Mouse (Mus musculus) midbrain, embryonic 10.5 days (tissue): ENCODE measurements around the gene Wdr63. TPM values are rescaled to one million over a fixed set of nuclear protein-coding genes. Genes with fewer than 3 reads are reported as not detected.
A peak's percentile ranks its signal among the peaks of the same experiment; 100 is the strongest.
"Not testable (repeated sequence)": the region's sequence is repeated elsewhere in the genome, so short reads cannot be mapped to it uniquely, and the experiment has no call there.

ENCODE experiments used
- DNase-seq: peaks from one replicate; pipeline ENCODE4 v3.0.0-alpha.2; 2017; ENCODE audit warnings: low spot score
- H3K27ac ChIP-seq: fragments of 300-500 bp; sonication (generic); replicated peaks from 2 replicates; pipeline ENCODE4 v1.5.1; 2016; ENCODE audit warnings: mild to moderate bottlenecking
- H3K27me3 ChIP-seq: fragments of 300-500 bp; sonication (generic); 2 replicates; pipeline ENCODE4 v1.6.1; 2016; ENCODE audit warnings: low read depth, mild to moderate bottlenecking; ENCODE audit not compliant: poor library complexity, severe bottlenecking
- H3K36me3 ChIP-seq: fragments of 300-500 bp; sonication (generic); 2 replicates; pipeline ENCODE4 v1.6.1; 2016; ENCODE audit warnings: mild to moderate bottlenecking, moderate library complexity
- H3K4me1 ChIP-seq: fragments of 300-500 bp; sonication (generic); 2 replicates; pipeline ENCODE4 v1.6.1; 2016
- H3K4me3 ChIP-seq: fragments of 300-500 bp; sonication (generic); 2 replicates; pipeline ENCODE4 v1.5.1; 2016; ENCODE audit warnings: mild to moderate bottlenecking, moderate library complexity
- H3K9me3 ChIP-seq: fragments of 300-500 bp; sonication (generic); replicated peaks from 2 replicates; pipeline ENCODE4 v1.6.1; 2016; ENCODE audit warnings: mild to moderate bottlenecking
- WGBS: fragments of 180-500 bp; shearing (Covaris S2); methylation state at CpG from one replicate; pipeline ENCODE4 v1.1.7; 2016; 5-methylcytosine and 5-hydroxymethylcytosine counted together
- polyA plus RNA-seq: library from polyadenylated mRNA; unstranded; fragments of >200 nt; fragmentation: Nextera tagmentation; extraction: Ambion mirVana; gene quantifications from 2 replicates; pipeline ENCODE4 v1.2.1, GENCODE M21; 2016

Gene Wdr63
- polyA plus RNA-seq, 1 experiment from 2014 or later = 0.17 TPM

DNA sequence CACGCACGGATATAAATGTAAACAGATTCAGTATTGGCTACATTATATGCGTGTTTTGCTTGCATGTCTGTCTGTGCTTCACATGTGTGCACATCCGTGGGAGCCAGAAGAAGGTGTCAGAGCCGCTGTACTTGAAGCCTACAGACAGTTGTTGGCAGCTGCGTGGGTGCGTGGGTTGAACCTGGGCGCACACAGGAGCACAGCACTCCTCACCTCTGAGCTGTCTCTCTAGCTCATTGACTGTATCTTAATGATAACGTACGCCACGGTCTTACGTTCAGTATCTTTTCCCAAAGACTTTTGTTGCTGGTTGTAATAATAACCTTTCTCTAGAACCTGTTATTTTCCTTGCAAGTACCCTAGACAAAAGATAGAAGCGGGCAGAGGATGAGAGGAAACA, 91.0 kb downstream of the Wdr63 start:
- Histone ChIP-seq H3K27me3 (no peaks in the 10 kb centered on the region), H3K9me3 (no peaks in the 10 kb centered on the region), H3K36me3 (peaks cover 39% of the 10 kb centered on the region), H3K4me3 (no peak overlapping the region), H3K4me1 (peaks cover 9% of the 10 kb centered on the region), H3K27ac (no peak overlapping the region)
- DNase-seq = no peak
- WGBS = 93% methylated on average over 13 of the region's 13 CpGs

DNA sequence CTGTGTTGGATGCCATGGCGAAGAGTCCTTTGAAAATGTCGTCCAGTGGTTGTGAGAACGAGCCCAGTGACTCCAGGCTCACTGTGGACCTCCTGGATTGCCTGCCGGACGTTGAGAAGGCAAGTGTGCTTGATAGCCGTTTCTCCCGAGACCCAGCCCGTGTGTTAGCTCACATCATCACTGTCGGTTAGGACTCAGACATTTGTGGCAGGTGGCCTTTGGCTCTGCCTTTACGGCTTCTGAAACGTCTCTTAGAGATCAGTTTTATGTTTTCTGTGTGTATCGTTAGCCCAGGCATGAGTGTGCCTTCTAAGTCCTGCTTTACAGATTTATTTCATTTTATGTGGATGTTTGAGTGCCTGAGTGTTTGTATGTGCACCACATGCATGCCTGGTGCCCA, 93.6 kb downstream of the Wdr63 start:
- no peak overlapping the region for H3K27ac ChIP-seq
- DNase-seq = no peak
- no peak overlapping the region for H3K4me3 ChIP-seq
- no peaks in the 10 kb centered on the region for H3K9me3 ChIP-seq
- WGBS = 96% methylated on average over 12 of the region's 12 CpGs
- no peaks in the 10 kb centered on the region for H3K27me3 ChIP-seq
- H3K36me3 ChIP-seq = peaks cover 39% of the 10 kb centered on the region
- H3K4me1 ChIP-seq = peaks cover 21% of the 10 kb centered on the region

DNA sequence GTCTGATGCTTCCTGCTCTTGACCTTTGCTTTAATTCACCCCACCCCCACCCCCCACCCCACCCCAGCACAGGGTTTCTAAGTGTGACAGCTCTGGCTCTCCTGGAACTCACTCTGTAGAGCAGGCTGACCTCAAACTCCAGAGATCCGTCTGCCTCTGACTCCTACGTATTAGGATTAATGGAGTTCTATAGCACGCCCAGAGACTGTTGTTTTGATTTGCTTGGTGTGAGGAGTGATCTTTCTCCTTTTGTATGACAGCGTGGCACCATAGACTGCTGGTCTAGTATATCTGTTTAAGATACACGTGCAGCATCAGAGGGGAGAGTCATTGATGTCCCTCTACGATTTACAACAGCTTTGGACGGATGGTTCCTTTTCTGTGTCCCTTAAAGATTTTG, 94.4 kb downstream of the Wdr63 start:
- no peak overlapping the region for H3K27ac ChIP-seq
- H3K4me3 ChIP-seq = no peak overlapping the region
- H3K27me3 ChIP-seq = no peaks in the 10 kb centered on the region
- H3K4me1 ChIP-seq = peaks cover 21% of the 10 kb centered on the region
- H3K36me3 ChIP-seq = peaks cover 42% of the 10 kb centered on the region
- DNase-seq = no peak
- no peaks in the 10 kb centered on the region for H3K9me3 ChIP-seq
- 95% methylated on average over 7 of the region's 7 CpGs for WGBS

DNA sequence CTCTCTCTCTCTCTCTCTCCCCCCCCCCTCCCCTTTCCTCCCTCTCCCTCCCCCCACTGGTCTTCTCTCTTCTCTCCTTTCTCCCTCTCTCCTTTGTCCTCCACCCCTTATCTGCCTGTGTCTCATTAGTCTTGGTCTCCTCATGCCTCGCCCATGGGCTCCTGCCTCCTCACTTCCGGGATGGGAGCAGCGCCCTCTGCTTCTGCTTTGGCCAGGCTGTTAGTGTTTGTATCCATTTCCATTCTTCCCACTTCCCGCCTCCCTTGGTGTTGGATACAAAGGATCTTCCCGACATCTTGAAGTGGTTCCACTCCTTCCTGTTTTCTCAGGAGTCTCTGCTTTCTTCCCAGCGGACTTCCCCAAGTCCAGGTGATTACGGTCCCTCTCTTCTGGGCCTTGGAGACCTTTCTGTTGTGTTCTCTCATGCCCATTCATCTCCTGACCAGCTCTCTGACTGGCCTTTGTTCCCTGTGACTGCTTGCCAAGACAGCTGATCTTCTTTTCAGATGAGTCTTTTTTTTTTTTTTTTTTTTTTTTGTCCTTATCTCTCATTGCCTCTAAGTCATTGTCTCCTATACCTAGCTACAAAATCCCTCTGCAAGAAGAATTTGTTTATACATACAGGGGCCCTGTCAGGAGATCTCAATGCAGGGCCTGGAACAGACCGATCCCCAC, 96.2 kb downstream of the Wdr63 start:
- Histone ChIP-seq H3K4me3 (no peak overlapping the region), H3K27ac (0 out of 2 replicates have a peak overlapping the region, but pooled peaks have one; percentile 6), H3K4me1 (peaks cover 12% of the 10 kb centered on the region), H3K9me3 (no peaks in the 10 kb centered on the region), H3K27me3 (no peaks in the 10 kb centered on the region), H3K36me3 (peaks cover 53% of the 10 kb centered on the region)
- WGBS = 67% methylated on average over 8 of the region's 8 CpGs
- no peak for DNase-seq

DNA sequence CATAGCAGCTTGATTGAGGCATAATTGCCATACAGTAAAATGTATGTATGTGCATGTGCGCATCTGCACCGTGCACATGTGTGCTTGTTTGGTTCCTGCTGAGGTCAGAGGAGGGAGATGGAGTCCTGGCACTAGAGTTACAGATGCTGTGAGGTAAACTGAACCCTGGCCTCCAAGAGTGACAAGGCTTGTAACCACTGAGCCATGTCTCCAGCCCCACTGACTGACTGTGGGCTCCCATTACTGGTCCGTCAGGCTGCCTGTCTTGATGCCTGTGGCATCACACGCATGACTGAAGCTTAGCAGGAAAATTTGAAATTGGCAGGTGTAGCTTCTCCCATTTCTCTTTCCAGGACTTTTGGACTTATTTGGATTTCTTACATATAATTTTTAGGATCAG, 97.2 kb downstream of the Wdr63 start:
- WGBS = 89% methylated on average over 4 of the region's 4 CpGs
- peaks cover 45% of the 10 kb centered on the region for H3K36me3 ChIP-seq

DNA sequence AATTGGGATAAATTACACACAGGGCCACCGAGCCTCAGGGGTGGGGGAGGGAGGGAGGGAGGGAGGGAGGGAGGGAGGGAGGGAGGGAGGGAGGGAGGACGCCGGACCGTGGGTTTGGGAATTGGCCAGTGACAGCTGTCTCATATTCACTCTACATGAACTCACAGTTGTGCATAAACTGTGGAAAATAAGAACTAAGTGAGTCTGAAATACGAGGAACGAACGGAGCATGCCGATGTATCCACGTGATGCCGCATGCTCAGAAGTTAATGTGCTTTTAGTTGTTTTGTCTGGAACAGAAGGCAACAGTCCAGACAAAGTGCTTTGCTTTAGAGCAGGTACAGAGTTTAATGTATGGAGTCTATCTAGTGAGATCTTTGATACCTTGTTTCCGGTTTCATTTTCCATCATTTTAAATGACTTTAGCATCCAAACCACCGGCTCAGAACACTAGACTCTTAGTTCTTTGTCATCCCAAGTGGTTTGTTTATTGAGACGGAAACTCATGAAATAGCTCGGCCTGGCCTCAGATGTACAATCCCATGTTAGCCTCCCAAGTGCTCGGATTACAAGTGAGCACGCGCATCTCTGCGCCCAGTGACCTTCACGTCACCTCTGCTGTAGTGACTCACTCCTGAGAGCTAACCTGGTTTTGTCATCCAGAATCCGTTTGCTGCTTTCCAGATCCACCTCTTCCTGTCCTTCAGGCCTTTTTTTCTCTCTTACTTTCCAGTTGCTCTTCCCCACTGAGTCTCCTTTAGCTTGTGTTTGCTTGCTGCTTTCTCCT, 97.9 kb downstream of the Wdr63 start:
- no peaks in the 10 kb centered on the region for H3K27me3 ChIP-seq
- H3K4me1 ChIP-seq = peaks cover 12% of the 10 kb centered on the region
- peaks cover 39% of the 10 kb centered on the region for H3K36me3 ChIP-seq
- no peak overlapping the region for H3K4me3 ChIP-seq
- DNase-seq = no peak
- no peak overlapping the region for H3K27ac ChIP-seq
- H3K9me3 ChIP-seq = no peaks in the 10 kb centered on the region
- WGBS = 81% methylated on average over 19 of the region's 20 CpGs

More for the DNA sequence above, 97.2 kb downstream of the Wdr63 start:
- Histone ChIP-seq H3K27ac (no peak overlapping the region), H3K9me3 (no peaks in the 10 kb centered on the region), H3K4me1 (peaks cover 12% of the 10 kb centered on the region), H3K4me3 (no peak overlapping the region), H3K27me3 (no peaks in the 10 kb centered on the region)
- no peak for DNase-seq

DNA sequence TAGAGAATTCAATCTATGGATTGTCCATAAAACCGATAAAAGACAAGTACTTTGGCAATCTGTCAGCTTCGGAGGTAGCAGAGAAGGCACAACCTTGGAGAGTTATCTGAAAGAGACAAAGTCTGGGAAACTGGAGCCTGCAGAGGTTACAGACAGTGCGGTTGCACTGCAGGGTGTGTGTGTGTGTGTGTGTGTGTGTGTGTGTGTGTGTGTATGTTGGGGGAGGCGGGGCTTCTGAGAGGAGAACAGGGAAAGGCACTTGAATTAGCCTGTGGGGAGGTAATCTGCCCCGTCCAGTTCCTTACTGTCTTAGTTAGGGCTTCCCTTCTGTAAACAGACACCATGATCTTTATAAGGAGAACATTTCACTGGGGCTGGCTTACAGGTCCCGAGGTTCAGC, 100.1 kb downstream of the Wdr63 start:
- H3K36me3 ChIP-seq = peaks cover 35% of the 10 kb centered on the region
- no peaks in the 10 kb centered on the region for H3K9me3 ChIP-seq
- no peak overlapping the region for H3K4me3 ChIP-seq
- no peak for DNase-seq
- no peak overlapping the region for H3K27ac ChIP-seq
- H3K4me1 ChIP-seq = peaks cover 12% of the 10 kb centered on the region
- no peaks in the 10 kb centered on the region for H3K27me3 ChIP-seq
- 85% methylated on average over 6 of the region's 6 CpGs for WGBS

DNA sequence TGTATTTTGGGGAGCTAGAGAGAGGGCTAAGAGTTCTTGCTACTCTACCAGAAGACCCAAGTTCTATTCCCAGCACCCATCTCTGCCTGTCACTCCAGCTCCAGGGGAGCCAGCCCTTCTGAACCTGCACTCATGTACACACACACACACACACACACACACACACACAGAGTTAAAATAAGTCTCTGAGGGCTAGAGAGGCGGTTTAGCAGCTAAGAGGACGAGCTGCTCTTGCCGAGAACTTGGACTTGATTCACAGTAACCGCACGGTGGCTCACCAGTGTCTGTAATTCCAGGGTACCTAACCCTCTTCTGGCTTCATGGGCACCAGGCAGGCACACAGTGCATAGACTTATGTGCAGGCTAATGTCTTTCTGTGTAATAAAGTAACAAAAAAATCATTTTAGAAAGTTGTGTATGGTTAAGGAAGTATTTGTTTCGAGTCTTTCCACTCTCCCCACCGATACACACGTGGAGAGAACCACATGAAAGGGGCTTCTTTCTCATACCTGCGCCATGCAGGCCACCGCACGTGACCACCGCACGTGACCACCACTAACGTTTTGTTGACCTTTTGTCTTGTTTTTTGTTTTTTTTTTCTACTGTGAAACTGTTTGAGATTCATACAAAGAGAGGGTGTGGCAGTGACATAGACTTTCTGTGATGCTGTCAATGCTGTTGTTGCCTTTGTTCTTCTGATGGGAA, 103.4 kb downstream of the Wdr63 start:
- Histone ChIP-seq H3K27ac (no peak overlapping the region), H3K4me1 (no peaks in the 10 kb centered on the region), H3K9me3 (no peaks in the 10 kb centered on the region), H3K36me3 (peaks cover 55% of the 10 kb centered on the region), H3K27me3 (no peaks in the 10 kb centered on the region), H3K4me3 (no peak overlapping the region)
- no peak for DNase-seq
- 93% methylated on average over 14 of the region's 14 CpGs for WGBS

DNA sequence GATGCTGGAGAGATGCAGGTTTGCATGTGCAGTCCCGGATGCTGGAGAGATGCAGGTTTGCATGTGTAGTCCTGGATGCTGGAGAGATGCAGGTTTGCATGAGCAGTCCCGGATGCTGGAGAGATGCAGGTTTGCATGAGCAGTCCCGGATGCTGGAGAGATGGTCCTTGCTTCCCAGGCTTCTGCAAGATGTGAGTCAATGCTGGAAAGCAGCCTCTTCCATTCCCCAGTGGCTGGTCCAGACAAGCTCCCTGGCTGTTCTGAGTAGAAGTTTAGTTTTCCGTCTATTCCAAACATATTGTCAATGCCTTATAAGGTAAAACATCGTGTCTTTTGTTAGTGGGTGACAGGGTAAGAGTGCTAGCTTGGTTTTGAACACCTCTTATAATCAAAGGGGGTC, 111.4 kb downstream of the Wdr63 start:
- not testable (repeated sequence) for DNase-seq
- 84% methylated on average over 5 of the region's 5 CpGs for WGBS

DNA sequence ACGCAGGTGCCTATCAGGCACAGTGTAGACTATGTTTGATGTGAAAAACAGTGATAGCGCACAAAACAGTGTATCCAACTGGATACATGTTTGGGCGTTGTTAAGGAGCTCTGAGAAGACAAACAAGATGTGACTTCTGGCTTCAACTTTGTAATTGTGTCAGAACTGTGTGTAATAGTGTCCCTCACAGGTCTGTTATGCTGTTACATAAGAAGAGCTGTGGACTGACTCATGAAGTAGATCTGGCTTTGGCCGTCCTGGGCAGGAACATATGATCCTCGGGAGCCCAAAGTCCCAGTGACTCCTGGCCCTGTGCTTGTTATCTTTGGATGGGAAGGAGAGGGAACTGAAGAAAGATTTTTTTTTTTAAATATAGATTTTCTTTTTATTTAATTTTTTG, 112.4 kb downstream of the Wdr63 start:
- H3K36me3 ChIP-seq = peaks cover 21% of the 10 kb centered on the region
- 90% methylated on average over 5 of the region's 5 CpGs for WGBS

More for the DNA sequence above, 111.4 kb downstream of the Wdr63 start:
- H3K36me3 ChIP-seq = peaks cover 26% of the 10 kb centered on the region
- not testable (repeated sequence) for H3K9me3 ChIP-seq, H3K27me3 ChIP-seq, H3K27ac ChIP-seq, H3K4me1 ChIP-seq, H3K4me3 ChIP-seq

DNA sequence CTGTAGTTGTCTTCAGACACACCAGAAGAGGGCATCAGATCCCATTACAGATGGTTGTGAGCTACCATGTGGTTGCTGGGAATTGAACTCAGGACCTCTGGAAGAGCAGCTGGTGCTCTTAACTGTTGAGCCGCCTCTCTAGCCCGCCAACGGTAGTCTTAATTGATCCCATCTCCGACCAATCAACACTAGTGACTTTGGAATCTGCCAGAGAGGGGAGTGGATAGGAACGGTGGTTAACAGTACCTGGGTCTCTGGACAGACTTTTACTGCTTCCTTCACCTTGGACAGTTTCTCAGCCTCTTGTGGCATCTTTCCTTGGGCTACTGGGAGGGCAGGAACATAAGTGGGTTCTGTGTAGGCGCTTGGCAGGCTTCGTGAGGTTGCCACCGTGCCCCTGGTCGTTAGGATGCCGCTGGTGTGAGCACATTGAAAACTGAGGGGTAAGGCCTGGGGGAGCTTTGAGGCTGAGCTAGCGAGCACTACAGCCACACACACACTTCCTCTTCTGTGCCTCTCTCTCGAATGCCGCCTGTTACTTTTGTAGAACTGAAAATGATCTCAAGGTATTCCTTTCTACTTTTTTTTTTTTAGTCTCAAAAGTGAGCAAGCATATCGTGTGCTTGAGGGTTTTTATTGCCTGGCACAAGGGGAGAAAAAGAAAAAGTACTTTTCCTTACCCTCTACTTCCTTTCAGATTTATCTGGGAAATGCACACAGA, 114.3 kb downstream of the Wdr63 start:
- DNase-seq = no peak
- Histone ChIP-seq H3K27ac (no peak overlapping the region), H3K9me3 (no peaks in the 10 kb centered on the region), H3K27me3 (peaks cover 8% of the 10 kb centered on the region), H3K4me1 (peaks cover 16% of the 10 kb centered on the region), H3K4me3 (no peak overlapping the region), H3K36me3 (peaks cover 8% of the 10 kb centered on the region)
- WGBS = 90% methylated on average over 14 of the region's 14 CpGs

More for the DNA sequence above, 112.4 kb downstream of the Wdr63 start:
- Histone ChIP-seq H3K27ac (no peak overlapping the region), H3K9me3 (no peaks in the 10 kb centered on the region), H3K27me3 (no peaks in the 10 kb centered on the region), H3K4me1 (no peaks in the 10 kb centered on the region), H3K4me3 (no peak overlapping the region)
- no peak for DNase-seq

DNA sequence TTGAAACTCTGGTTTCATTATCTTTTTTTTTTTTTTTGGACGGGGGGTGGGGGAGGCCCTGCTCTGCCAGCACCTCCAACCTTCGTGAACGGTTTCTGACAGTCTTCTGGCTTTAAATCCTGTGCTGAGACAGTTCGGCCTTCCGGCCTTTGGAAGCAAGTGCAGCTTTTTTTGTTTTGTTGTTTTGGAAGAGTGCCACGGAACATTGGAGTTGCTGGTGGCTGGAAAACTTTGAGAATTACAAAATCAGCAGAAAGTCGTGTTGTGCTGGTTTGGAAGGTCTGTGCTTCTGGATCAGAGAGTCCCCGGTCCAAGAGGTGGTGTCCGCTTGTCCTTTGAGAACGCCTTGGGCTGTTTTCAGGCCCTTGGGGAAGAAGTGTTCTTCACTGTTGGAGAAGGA, 115.1 kb downstream of the Wdr63 start:
- no peak overlapping the region for H3K27ac ChIP-seq
- peaks cover 4% of the 10 kb centered on the region; the same call in 1 of the 2 replicates for H3K36me3 ChIP-seq
- H3K4me1 ChIP-seq = peaks cover 24% of the 10 kb centered on the region
- H3K4me3 ChIP-seq = no peak overlapping the region
- DNase-seq = no peak
- no peaks in the 10 kb centered on the region for H3K9me3 ChIP-seq
- 94% methylated on average over 10 of the region's 10 CpGs for WGBS
- peaks cover 16% of the 10 kb centered on the region for H3K27me3 ChIP-seq
